Comparison of ENCODE assay signal across 8 mouse cellular contexts in genomic region chr12:98746131-98746530, GRCm38 (mm10). TPM values are rescaled to one million over a fixed set of nuclear protein-coding genes. Genes with fewer than 3 reads are reported as not detected.
DNase-seq lines count a peak whose midpoint lies in the region; ATAC-seq and TF ChIP-seq lines count a peak whose summit lies in the region.

No protein-coding gene starts in this region.

- H3K79me2 ChIP-seq in heart, adult 2 months (replicated peaks; ENCODE audit: control insufficient read depth, insufficient read depth, low read length), result 0 out of 2 replicates have a peak, but pooled peaks cover 3% of the 10 kb centered on the region

- TF ChIP-seq POLR2A in heart, adult 2 months (IDR thresholded peaks at IDR 0.05; ENCODE audit: insufficient read depth, low read depth, low read length), result no peak

- no peaks in the 10 kb centered on the region for H3K27me3 ChIP-seq in heart, adult 2 months (ENCODE audit: control insufficient read depth, insufficient read depth, low read length)
- no peaks in the 10 kb centered on the region for H3K27me3 ChIP-seq in lung, embryonic 15.5 days
- no peaks in the 10 kb centered on the region for H3K27me3 ChIP-seq in neural tube, embryonic 14.5 days (ENCODE audit: control insufficient read depth, insufficient read depth, low read length)

- TF ChIP-seq CTCF in heart, adult 2 months (IDR thresholded peaks at IDR 0.05), result peak; percentile 66

- peak; percentile 43; the same call in 1 of the 2 replicates for ATAC-seq in lung, embryonic 15.5 days (ENCODE audit: borderline replicate concordance, extremely low read depth, low FRiP score, low TSS enrichment)
- ATAC-seq in neural tube, embryonic 14.5 days (ENCODE audit: low read depth), result peak; percentile 42; the same call in 1 of the 2 replicates

- no peak overlapping the region for H3K9ac ChIP-seq in heart, adult 2 months (ENCODE audit: low read depth, low read length)
- H3K9ac ChIP-seq in lung, embryonic 15.5 days, result no peak overlapping the region
- no peak overlapping the region for H3K9ac ChIP-seq in neural tube, embryonic 14.5 days (replicated peaks; ENCODE audit: low read depth, low read length)

- DNase-seq in A20 (ENCODE audit: low read depth, low spot score), result peak; percentile 88
- peak; percentile 37 for DNase-seq in Muller cell, postnatal 12 days (ENCODE audit: inconsistent ontology term)
- peak; percentile 61 for DNase-seq in embryo, embryonic 10 days (ENCODE audit: low spot score)
- peak; percentile 54 to 58 for DNase-seq in heart, adult 2 months
- DNase-seq in kidney, adult 11 months, result peak; percentile 72
- DNase-seq in yolk sac, embryonic 10.5 days (ENCODE audit: low spot score), result peak; percentile 60

- H3K36me3 ChIP-seq in heart, adult 2 months (ENCODE audit: control insufficient read depth, insufficient read depth, low read length), result peaks cover 16% of the 10 kb centered on the region
- no peaks in the 10 kb centered on the region for H3K36me3 ChIP-seq in lung, embryonic 15.5 days
- H3K36me3 ChIP-seq in neural tube, embryonic 14.5 days (ENCODE audit: control insufficient read depth, insufficient read depth, low read length), result no peaks in the 10 kb centered on the region

- 19% methylated on average over 2 of the region's 2 CpGs for WGBS in heart, adult 2 months
- 19% methylated on average over 2 of the region's 2 CpGs for whole genome bisulfite sequencing in lung, embryonic 15.5 days
- WGBS in neural tube, embryonic 14.5 days, result 10% methylated on average over 2 of the region's 2 CpGs

- intact Hi-C loops in heart, adult 2 months (cut with DNase I), result no loop called here

- H3K4me1 ChIP-seq in heart, adult 2 months (ENCODE audit: control insufficient read depth, insufficient read depth, low read length), result peaks cover 2% of the 10 kb centered on the region; the same call in 1 of the 2 replicates
- H3K4me1 ChIP-seq in lung, embryonic 15.5 days, result peaks cover 22% of the 10 kb centered on the region
- peaks cover 24% of the 10 kb centered on the region for H3K4me1 ChIP-seq in neural tube, embryonic 14.5 days (ENCODE audit: control insufficient read depth, insufficient read depth, low read length)

- H3K4me3 ChIP-seq in heart, adult 2 months, result no peak overlapping the region
- no peak overlapping the region for H3K4me3 ChIP-seq in lung, embryonic 15.5 days
- peak overlapping the region; percentile 95; the same call in 1 of the 2 replicates for H3K4me3 ChIP-seq in neural tube, embryonic 14.5 days (ENCODE audit: low read depth, low read length)

- no peaks in the 10 kb centered on the region for H3K9me3 ChIP-seq in lung, embryonic 15.5 days
- H3K9me3 ChIP-seq in neural tube, embryonic 14.5 days (ENCODE audit: control insufficient read depth, low read length), result no peaks in the 10 kb centered on the region

- no peak overlapping the region for H3K4me2 ChIP-seq in lung, embryonic 15.5 days
- no peak overlapping the region for H3K4me2 ChIP-seq in neural tube, embryonic 14.5 days (ENCODE audit: low read depth, low read length)

- 0 out of 2 replicates have a peak, but pooled peaks have one; percentile 36 for TF ChIP-seq EP300 in heart, adult 2 months (IDR thresholded peaks at IDR 0.05; ENCODE audit: insufficient read depth, low read depth, low read length)

- H3K27ac ChIP-seq in heart, adult 2 months, result peak overlapping the region; percentile 27
- H3K27ac ChIP-seq in lung, embryonic 15.5 days, result peak overlapping the region; percentile 10; the same call in 1 of the 2 replicates
- H3K27ac ChIP-seq in neural tube, embryonic 14.5 days (ENCODE audit: low read depth, low read length), result no peak overlapping the region

RNA-seq across cellular contexts. Expression of gene Zc3h14, which starts 0.6 kb away (rescaled TPM):
- total RNA-seq in heart, adult 2 months (2021), result 10 to 100 TPM; 59.6 to 60.1 TPM
- 57.0 and 92.9 TPM in 2 replicates for polyA plus RNA-seq in heart, adult 2 months (2012; rRNA removed)
- 127 and 128 TPM in 2 replicates for polyA plus RNA-seq in lung, embryonic 15.5 days (2015; fragmentation: Nextera tagmentation; extraction: Ambion mirVana)
- 126 and 137 TPM in 2 replicates for polyA plus RNA-seq in neural tube, embryonic 14.5 days (2014; fragmentation: Nextera tagmentation; extraction: Ambion mirVana)

RNA-seq across cellular contexts. Expression of gene Ptpn21, which starts 8.9 kb away (rescaled TPM):
- 10 to 100 TPM; 29.1 to 29.3 TPM for total RNA-seq in heart, adult 2 months (2021)
- polyA plus RNA-seq in heart, adult 2 months (2012; rRNA removed), result 19.4 and 24.7 TPM in 2 replicates
- 9.6 and 11.6 TPM in 2 replicates for polyA plus RNA-seq in lung, embryonic 15.5 days (2015; fragmentation: Nextera tagmentation; extraction: Ambion mirVana)
- 4.2 and 4.7 TPM in 2 replicates for polyA plus RNA-seq in neural tube, embryonic 14.5 days (2014; fragmentation: Nextera tagmentation; extraction: Ambion mirVana)

Comparison
In these comparisons a context has a peak if more than half of its experiments do, and no peak if none do; other contexts are left out.
1. DNase-seq: peak in every context shown above with its lines; median percentile 88 in A20; 72 in kidney, adult 11 months; 61 in embryo, embryonic 10 days; 60 in yolk sac, embryonic 10.5 days; 56 in heart, adult 2 months; 37 in Muller cell, postnatal 12 days.